Mouse (Mus musculus) G1E (cell line): ENCODE data around the gene Dcdc2b.

Experiments
- CTCF ChIP-seq: IDR thresholded peaks from 2 replicates; pipeline ENCODE4 v1.5.1; 2012; ENCODE audit warnings: low read depth, low read length, inconsistent platforms, mixed read lengths
- GATA1 ChIP-seq: IDR thresholded peaks from 2 replicates; pipeline ENCODE4 v1.6.1; 2012; ENCODE audit warnings: borderline replicate concordance, low read length, inconsistent platforms, mixed read lengths
- POLR2AphosphoS5 ChIP-seq: IDR thresholded peaks from 2 replicates; pipeline ENCODE4 v1.6.1; 2012; ENCODE audit warnings: low read depth, low read length, inconsistent platforms; ENCODE audit not compliant: insufficient replicate concordance
- TAL1 ChIP-seq: conservative IDR thresholded peaks from 2 replicates; pipeline ENCODE4 v1.6.1; 2012; ENCODE audit warnings: low read depth, low read length, inconsistent platforms, mixed read lengths

- TF ChIP-seq CTCF (no peak), TAL1 (no peak), GATA1 (no peak), POLR2AphosphoS5 (no peak)
These were observed 31.1 kb upstream of the Dcdc2b start for GRCm38 (mm10) chr4:129645204-129645603.
